Mouse (Mus musculus): Measurements from ENCODE around the gene Tfcp2l1. TPM values are rescaled to one million over a fixed set of nuclear protein-coding genes. Genes with fewer than 3 reads are reported as not detected.

Tfcp2l1 gene
- polyA plus RNA-seq, 2 experiments from 2014 or later, result 0.05 TPM; not detected in 1

DNA sequence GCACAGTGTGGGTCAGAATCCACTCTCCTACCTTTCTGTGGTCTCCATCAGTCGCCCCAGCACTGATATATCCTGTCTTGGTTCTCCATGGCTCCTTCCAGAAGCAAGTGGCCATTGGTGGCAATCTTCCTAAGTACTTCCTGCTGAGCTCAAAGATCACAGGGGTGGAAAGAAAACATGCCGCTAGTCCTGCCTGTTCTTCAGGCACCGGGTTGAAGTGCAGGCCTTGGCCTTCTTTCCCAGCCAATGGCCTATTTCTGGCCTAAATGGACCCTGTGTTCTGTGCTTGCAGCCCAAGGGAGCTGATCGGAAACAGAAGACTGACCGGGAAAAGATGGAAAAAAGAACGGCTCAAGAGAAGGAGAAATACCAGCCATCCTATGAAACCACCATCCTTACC, 31.0 kb downstream of the Tfcp2l1 start:
- no peak for ATAC-seq

- no peak for ATAC-seq
These were observed 33.2 kb downstream of the Tfcp2l1 start for GRCm38 (mm10) chr1:118660880-118661465.

DNA sequence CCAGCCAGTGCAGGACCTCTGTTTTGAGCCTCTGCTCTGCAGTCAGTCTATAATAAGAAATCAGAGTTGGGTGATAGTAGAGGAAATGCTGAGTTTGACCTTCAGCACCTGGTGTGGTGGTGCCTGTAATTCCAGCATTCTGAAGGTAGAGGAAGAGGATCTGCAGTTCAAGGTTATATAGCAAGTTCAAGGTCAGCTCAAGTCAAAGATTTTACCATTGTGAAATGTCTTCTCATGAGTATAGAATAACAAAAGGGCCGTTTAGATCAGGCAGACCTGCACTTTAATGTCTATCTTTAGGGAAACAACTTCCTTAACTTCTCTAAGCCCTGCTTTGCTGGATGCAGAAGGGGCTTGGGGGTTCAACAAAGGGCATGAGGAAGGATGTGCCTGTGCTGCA, 35.3 kb downstream of the Tfcp2l1 start:
- no peak for ATAC-seq

DNA sequence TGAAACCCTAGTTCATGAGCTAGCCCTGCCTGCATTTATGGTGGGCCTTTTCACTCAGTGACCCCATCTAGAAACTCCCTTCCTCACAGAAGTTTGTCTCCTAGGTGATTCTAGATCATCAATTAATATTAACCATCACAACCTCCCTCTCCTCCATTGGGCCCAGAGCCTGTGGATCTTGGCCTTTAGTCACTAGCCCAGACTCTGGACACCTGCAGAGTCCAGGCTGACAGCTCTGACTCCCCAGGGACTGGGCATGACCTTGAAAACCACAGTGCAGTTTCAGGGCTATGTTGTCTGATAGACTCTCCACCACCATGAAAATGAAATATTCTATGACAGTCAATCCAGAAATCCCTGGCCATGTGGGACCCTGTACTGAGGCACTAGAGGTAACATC, 39.8 kb downstream of the Tfcp2l1 start:
- ATAC-seq, result no peak

- ATAC-seq, result no peak
These were observed 44.5 kb downstream of the Tfcp2l1 start for GRCm38 (mm10) chr1:118672196-118672595.

GRCm38 (mm10) chr1:118674176-118674575, 46.4 kb downstream of the Tfcp2l1 start:
- ATAC-seq, result no peak

GRCm38 (mm10) chr1:118681980-118682379, 54.2 kb downstream of the Tfcp2l1 start:
- no peak for ATAC-seq

DNA sequence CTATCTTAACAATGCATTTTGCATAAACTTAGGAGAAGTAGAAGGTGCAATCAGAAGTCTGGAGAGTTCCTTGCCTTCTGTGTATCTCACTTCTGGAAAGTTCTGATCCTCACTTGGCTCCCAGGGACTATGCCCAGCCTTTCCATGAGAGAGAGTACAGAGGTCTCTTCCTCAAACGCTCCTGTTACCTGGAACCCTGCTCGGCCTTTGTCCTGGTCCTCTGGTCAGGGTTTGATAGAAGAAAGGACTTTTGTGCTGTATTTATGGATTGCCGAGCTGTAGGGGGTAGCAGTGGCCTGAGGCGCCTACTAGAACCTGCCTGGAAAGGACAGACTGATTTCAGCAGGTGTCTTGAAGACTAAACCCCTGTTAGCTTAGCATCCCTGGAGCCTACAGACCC, 55.9 kb downstream of the Tfcp2l1 start:
- ATAC-seq, result no peak

- no peak for ATAC-seq
These were observed 60.0 kb downstream of the Tfcp2l1 start for GRCm38 (mm10) chr1:118687726-118688125.

GRCm38 (mm10) chr1:118689830-118690229, 62.1 kb downstream of the Tfcp2l1 start:
- ATAC-seq, result no peak

GRCm38 (mm10) chr1:118694436-118694835, 66.7 kb downstream of the Tfcp2l1 start:
- no peak for ATAC-seq

DNA sequence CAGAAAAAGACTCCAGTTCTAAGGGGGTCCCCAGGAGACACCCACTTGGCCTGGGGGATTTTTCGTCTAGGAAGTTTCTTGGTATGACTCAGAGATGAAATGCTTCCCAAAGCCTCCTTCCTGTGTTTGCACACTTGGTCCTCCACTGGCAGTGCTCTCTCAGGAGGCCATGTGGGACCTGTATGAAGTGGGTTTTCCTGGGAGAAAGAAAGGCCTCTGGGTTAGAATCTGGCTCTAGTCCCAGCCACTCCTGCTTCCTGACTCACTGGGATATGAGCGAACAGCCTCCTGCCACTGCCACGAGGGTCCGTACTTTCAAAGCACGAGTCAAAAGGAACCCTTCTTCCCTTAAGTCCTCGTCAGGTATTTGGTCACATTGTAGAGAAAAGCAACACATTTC, 70.2 kb downstream of the Tfcp2l1 start:
- ATAC-seq, result no peak

GRCm38 (mm10) chr1:118699118-118699890, 71.6 kb downstream of the Tfcp2l1 start:
- ATAC-seq, result no peak

DNA sequence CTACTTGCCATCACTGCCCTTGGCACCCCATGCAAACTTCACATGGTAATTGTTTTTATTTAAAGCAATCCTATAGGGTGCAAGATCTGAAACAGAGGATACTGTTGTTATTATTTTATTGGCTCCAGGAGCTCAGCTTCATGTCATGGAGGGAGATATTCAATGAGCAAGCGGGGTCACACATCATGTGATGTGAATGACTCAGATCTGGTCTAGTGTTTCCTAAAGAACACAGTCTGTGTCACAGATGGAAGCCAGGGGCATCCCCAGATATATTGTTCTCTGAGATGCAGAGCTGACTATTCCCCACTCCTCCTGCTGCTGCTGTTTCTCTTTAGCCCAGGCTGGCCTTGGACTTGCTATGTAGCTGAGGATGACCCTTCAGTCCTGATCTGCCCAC, 72.2 kb downstream of the Tfcp2l1 start:
- no peak for ATAC-seq

DNA sequence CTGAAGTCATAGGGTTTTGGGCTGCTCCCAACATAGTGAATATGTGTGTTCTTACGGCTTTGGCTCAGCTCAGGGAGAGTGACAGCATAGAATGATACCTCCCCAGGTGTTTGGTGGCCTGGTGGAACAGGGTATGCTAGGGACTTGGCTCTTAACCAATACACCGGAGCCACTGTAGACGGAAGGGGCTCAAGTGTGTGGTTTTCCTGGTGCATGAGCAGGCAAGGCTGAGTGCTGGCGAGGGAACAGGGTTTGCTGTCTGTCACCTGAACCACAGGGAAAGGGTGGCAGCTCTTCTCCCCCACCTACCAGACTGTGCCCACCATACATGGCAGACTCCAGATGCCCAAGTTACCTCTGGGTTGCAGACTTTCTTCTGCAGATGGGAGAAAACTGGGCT, 83.9 kb downstream of the Tfcp2l1 start:
- no peak for ATAC-seq

- no peak for ATAC-seq
These were observed 88.5 kb downstream of the Tfcp2l1 start for GRCm38 (mm10) chr1:118716225-118716624.

DNA sequence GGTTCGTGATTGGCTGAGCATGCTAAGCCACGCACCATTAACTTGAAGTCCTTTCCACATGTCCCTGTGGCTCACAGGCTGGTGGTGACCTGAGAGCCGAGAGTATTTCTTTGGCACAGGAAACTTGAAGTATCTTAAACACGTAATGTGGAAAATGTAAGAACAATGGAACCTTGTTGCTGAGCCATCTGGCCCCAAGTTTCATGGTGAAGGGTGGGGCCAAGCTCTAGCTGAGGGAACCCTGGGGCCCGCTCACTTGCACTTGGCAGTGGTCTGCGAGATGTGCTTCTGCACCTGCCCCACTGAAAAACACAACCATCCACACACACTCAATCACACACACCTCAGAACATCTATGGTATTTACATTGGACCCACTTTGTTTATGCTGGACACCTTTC, 90.3 kb downstream of the Tfcp2l1 start:
- no peak for ATAC-seq

GRCm38 (mm10) chr1:118719699-118720098, 92.0 kb downstream of the Tfcp2l1 start:
- no peak for ATAC-seq

DNA sequence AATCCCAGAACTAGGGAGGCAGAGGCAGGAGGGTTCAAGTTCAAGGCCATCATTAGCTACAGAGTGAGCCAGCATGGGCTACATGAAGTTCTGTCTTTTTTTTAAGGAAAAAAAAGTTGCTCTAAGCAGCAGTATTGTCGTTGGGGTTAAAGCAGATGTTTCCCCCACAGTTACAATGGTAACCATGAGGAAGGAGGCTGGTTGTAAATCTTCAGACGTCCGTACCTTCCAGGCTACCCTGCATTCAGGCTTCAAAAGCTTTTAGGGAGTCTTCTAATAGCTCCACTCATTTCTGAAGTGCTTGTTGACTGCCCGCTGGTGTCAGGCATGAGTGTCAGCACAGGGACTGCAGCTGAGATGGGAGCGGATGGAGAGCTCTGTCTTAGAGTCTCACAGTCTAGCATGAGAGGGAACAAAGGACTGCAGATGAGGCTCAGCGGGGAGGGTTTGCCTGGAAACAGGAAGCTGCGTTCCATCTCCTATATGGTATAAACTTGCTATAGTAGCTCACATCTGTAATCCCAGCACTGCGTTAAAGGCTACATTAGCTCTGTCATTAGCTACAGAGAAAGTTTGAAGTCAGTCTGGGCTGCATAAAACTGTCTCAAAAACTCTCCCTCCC, 92.8 kb downstream of the Tfcp2l1 start:
- ATAC-seq, result no peak

GRCm38 (mm10) chr1:118727075-118727474, 99.3 kb downstream of the Tfcp2l1 start:
- no peak for ATAC-seq

DNA sequence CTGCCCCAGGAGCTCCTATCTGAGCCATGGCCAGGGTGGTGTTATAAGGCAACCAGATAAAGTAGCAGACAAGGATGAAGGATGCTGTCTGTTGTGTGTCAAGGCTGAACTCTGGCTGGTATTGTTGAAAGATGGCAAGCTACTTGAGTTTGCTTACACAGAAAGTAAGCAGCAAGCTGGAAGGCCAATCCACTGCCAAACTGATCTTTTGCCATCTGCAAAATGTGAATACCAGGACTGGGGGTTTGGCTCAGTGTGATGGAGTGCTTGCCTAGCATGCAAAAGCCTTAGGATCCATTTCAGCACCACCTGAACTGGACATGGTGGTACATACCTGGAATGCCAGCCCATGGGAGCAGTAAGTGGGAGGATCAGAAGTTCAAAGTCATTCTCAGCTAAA, 101.1 kb downstream of the Tfcp2l1 start:
- ATAC-seq, result no peak

All from activated CD4-positive, CD25-positive, alpha-beta regulatory T cell, adult 4 months (primary cell).